Mouse (Mus musculus) neural tube, embryonic 12.5 days (tissue): Measurements from ENCODE around the gene Tmem178. TPM values are rescaled to one million over a fixed set of nuclear protein-coding genes. Genes with fewer than 3 reads are reported as not detected.

Source experiments
- ATAC-seq: fragments of 200-750 bp; cut with Nextera tagmentation; 2 replicates; pipeline ENCODE4 v1.8.0; 2017; ENCODE audit warnings: low read depth, mild to moderate bottlenecking, moderate TSS enrichment, moderate library complexity; ENCODE audit not compliant: low FRiP score
- H3K27ac ChIP-seq: fragments of 300-500 bp; sonication (generic); 2 replicates; pipeline ENCODE4 v1.5.1; 2016
- H3K27me3 ChIP-seq: fragments of 300-500 bp; sonication (generic); replicated peaks from 2 replicates; pipeline ENCODE4 v1.6.1; 2016; ENCODE audit warnings: mild to moderate bottlenecking
- H3K36me3 ChIP-seq: fragments of 300-500 bp; sonication (generic); 2 replicates; pipeline ENCODE4 v1.6.1; 2016; ENCODE audit warnings: mild to moderate bottlenecking
- H3K4me1 ChIP-seq: fragments of 300-500 bp; sonication (generic); 2 replicates; pipeline ENCODE4 v1.6.1; 2016
- H3K4me2 ChIP-seq: fragments of 300-500 bp; sonication (generic); replicated peaks from 2 replicates; pipeline ENCODE4 v1.6.1; 2016; ENCODE audit warnings: mild to moderate bottlenecking
- H3K4me3 ChIP-seq: fragments of 300-500 bp; sonication (generic); 2 replicates; pipeline ENCODE4 v1.5.1; 2016
- H3K9ac ChIP-seq: fragments of 300-500 bp; sonication (generic); 2 replicates; pipeline ENCODE4 v1.6.1; 2016; ENCODE audit warnings: mild to moderate bottlenecking
- H3K9me3 ChIP-seq: fragments of 300-500 bp; sonication (generic); 2 replicates; pipeline ENCODE4 v1.6.1; 2016; ENCODE audit warnings: mild to moderate bottlenecking
- WGBS: fragments of 180-500 bp; shearing (Covaris S2); methylation state at CpG from one replicate; pipeline ENCODE4 v1.1.7; 2016; 5-methylcytosine and 5-hydroxymethylcytosine counted together
- polyA plus RNA-seq: library from polyadenylated mRNA; unstranded; fragments of >200 nt; fragmentation: Nextera tagmentation; extraction: Ambion mirVana; gene quantifications from 2 replicates; pipeline ENCODE4 v1.2.1, GENCODE M21; 2016

The Tmem178 gene
- polyA plus RNA-seq, 1 experiment from 2014 or later, result 30.7 TPM

DNA sequence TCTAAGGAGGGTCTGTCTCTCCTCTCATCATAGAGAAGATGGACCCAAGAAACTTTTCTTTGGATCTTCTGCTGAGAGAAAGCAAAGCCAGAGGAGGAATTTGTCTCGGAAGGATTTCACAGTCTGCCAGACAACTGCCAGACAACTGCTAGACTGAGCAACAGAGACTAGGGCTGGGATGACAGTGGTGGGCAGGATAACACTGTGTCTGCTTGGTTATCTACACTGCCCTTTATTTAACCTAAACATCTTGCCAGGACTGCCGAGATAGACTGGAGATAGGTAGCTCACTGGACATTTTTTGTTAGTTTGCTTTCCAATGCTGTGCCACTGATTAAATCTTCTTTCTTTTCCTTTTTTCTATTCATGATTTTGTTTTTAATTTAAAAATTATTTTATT lies 97.2 kb downstream of the Tmem178 start:
- 94% methylated on average over 2 of the region's 2 CpGs for WGBS
- H3K27me3 ChIP-seq, result no peaks in the 10 kb centered on the region
- peaks cover 30% of the 10 kb centered on the region for H3K36me3 ChIP-seq
- H3K4me2 ChIP-seq, result no peak overlapping the region
- H3K27ac ChIP-seq, result no peak overlapping the region
- H3K9ac ChIP-seq, result no peak overlapping the region
- ATAC-seq, result no peak
- H3K4me3 ChIP-seq, result no peak overlapping the region
- H3K9me3 ChIP-seq, result no peaks in the 10 kb centered on the region
- no peaks in the 10 kb centered on the region for H3K4me1 ChIP-seq

DNA sequence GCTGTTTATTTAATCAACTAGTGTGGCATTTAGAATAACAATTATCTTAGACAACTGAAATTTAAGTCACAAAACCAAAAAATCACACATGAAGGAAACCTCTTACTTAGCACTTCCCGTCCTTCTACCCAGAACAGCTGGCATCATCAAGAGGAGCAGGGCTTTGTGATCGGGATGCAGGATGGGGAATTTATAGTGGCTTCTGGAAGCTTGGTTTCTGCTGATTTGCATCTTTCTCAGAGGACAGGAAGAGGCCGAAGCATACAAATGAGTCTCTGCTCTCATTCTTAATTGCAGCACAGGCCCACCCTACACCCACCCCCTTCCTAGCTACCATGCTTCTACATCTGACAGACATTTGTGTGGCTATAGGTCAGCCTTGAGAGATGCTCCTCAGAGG lies 99.9 kb downstream of the Tmem178 start:
- Histone ChIP-seq H3K27me3 (no peaks in the 10 kb centered on the region), H3K36me3 (peaks cover 12% of the 10 kb centered on the region), H3K4me3 (no peak overlapping the region), H3K4me2 (no peak overlapping the region), H3K9me3 (no peaks in the 10 kb centered on the region), H3K9ac (no peak overlapping the region), H3K27ac (no peak overlapping the region), H3K4me1 (peaks cover 7% of the 10 kb centered on the region; the same call in 1 of the 2 replicates)
- ATAC-seq, result no peak
- 59% methylated on average over 3 of the region's 3 CpGs for WGBS

DNA sequence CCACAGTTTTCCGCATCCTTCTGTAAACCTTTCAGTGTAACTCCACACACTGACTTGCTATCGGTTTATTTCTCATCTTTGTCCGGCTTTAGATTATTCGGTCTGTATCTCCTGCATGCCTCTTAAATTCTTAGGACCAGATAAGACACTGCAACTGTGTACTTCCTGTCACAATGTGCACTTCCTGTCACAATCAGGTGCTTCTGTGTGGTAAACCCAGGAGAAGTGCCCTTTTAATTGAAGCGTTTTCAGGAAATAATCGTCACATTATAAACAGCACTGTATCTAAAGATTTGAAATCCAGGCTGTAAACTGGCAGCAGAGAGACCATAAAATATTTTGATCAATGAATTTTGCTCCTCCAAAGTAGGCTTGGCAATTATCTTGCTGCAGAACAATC lies 100.7 kb downstream of the Tmem178 start:
- ATAC-seq, result no peak
- Histone ChIP-seq H3K4me2 (no peak overlapping the region), H3K9me3 (no peaks in the 10 kb centered on the region), H3K27me3 (no peaks in the 10 kb centered on the region), H3K9ac (no peak overlapping the region), H3K36me3 (peaks cover 12% of the 10 kb centered on the region), H3K4me1 (peaks cover 7% of the 10 kb centered on the region; the same call in 1 of the 2 replicates), H3K4me3 (no peak overlapping the region), H3K27ac (no peak overlapping the region)
- 95% methylated on average over 6 of the region's 6 CpGs for WGBS

DNA sequence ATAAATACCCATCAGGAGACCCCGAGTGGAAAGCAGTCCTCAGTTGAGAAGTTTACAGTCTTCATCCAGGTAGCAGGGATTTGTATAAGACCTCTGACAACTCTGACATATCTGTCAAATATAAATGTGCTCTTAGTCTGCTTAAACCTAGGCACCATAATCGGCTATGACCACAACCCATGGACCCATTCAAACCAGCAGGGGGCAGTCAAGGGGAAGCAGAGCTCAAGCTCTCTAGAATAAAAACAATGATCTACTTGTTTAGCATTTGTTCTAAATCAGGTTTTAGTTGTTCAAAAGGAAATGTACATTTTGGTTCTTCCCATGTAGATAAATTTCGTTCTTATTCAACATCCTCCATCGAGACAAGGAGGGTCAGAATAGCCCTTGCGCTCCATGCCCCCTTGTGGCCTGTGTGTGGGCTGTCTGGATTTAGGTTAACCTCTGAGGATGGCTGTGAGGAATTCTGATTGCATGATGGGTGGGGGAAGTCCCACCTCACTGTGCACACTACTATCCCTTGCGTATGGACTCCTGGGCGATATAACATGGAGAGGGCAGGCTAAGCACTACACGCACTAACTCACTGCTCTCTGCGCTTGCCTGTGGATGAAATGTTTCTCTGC lies 101.2 kb downstream of the Tmem178 start:
- WGBS, result 91% methylated on average over 9 of the region's 9 CpGs
- H3K27ac ChIP-seq, result no peak overlapping the region

DNA sequence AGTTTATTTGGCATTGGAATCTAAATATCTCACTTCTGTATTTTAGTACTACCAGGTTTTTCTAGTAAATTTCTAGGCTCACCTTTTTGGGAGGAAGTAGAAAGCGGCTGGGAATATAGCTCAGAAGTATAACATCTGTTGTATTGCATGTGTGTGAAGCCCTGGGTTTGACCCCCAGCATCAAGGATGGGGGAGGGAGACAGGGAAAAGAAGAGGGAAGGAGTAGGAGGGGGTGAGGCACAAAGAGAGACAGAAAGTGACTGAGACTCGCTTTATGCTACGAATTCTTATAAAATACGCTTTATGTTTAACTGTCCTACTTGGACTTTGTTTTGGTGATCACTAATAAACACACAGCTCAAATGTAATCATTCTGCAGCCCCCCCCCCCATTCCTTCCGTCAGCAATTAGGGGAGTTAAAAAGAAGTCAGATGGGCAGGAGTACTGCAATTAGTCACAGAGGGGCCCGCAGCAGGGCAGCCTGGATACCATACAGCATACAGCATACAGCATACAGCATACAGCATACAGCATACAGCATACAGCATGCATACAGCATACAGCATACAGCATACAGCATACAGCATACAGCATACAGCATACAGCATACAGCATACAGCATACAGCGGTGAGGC lies 103.6 kb downstream of the Tmem178 start:
- H3K4me2 ChIP-seq, result no peak overlapping the region
- ATAC-seq, result no peak
- no peaks in the 10 kb centered on the region for H3K9me3 ChIP-seq
- peaks cover 15% of the 10 kb centered on the region for H3K36me3 ChIP-seq
- no peaks in the 10 kb centered on the region for H3K27me3 ChIP-seq
- 75% methylated on average over 7 of the region's 7 CpGs for WGBS
- H3K9ac ChIP-seq, result no peak overlapping the region
- no peak overlapping the region for H3K27ac ChIP-seq
- H3K4me3 ChIP-seq, result no peak overlapping the region
- peaks cover 7% of the 10 kb centered on the region; the same call in 1 of the 2 replicates for H3K4me1 ChIP-seq

More for the DNA sequence above, 101.2 kb downstream of the Tmem178 start:
- Histone ChIP-seq H3K36me3 (peaks cover 10% of the 10 kb centered on the region), H3K4me1 (peaks cover 7% of the 10 kb centered on the region; the same call in 1 of the 2 replicates), H3K9ac (no peak overlapping the region), H3K4me3 (no peak overlapping the region), H3K27me3 (no peaks in the 10 kb centered on the region), H3K9me3 (no peaks in the 10 kb centered on the region), H3K4me2 (no peak overlapping the region)
- no peak for ATAC-seq

Other genes with a start within 250 kb of the Tmem178 start
- gene Map4k3, start 216.1 kb upstream of the Tmem178 start, polyA plus RNA-seq, result 30.6 and 32.5 TPM in 2 replicates
- gene Thumpd2, start 120.5 kb downstream of the Tmem178 start, polyA plus RNA-seq, result 10.8 and 11.8 TPM in 2 replicates